Mouse (Mus musculus) skeletal muscle tissue, postnatal 0 days (tissue): ENCODE measurements around the gene Cep295. TPM values are rescaled to one million over a fixed set of nuclear protein-coding genes. Genes with fewer than 3 reads are reported as not detected.

Experiments used
- microRNA-seq, 2 experiments: library from miRNA; unstranded; fragments of <30 nt; microRNA quantifications; one replicate each; pipeline ENCODE4; 2016
- polyA plus RNA-seq: library from polyadenylated mRNA; unstranded; fragments of >200 nt; fragmentation: Nextera tagmentation; extraction: Ambion mirVana; gene quantifications from 2 replicates; pipeline ENCODE4 v1.2.1, GENCODE M21; 2015

Cep295 gene
- 4.0 and 4.2 TPM in 2 replicates for polyA plus RNA-seq

GRCm38 (mm10) chr9:15357484-15358275, at the start of gene Cep295:
Gene Cep295 (minus strand): TSS chr9:15357788.

GRCm38 (mm10) chr9:15306398-15307119, 51.0 kb downstream of the Cep295 start, which contains the start of gene 4931406C07Rik:
Gene 4931406C07Rik (minus strand): TSS chr9:15306448.

GRCm38 (mm10) chr9:15305503-15306397, 51.8 kb downstream of the Cep295 start, which contains the start of gene Taf1d:
Gene Taf1d (plus strand): TSS chr9:15306214.

GRCm38 (mm10) chr9:15279649-15280490, 77.7 kb downstream of the Cep295 start, which contains the start of gene Med17:
Gene Med17 (minus strand): TSS chr9:15279931.

Small RNAs within 50 kb of the gene (microRNA-seq; reads per million reads assigned to microRNA genes)
- gene Gm49349 (0 to 0.21 reads per million in 2 experiments), gene mmu-mir-7650 (0 reads per million in 2 experiments)

Other genes starting within 250 kb of the Cep295 start
- gene Hephl1, start 245.7 kb downstream of the Cep295 start, polyA plus RNA-seq: 0.31 and 0.35 TPM in 2 replicates
- 1.3 and 1.4 TPM in 2 replicates for gene Vstm5, start 118.7 kb downstream of the Cep295 start, polyA plus RNA-seq
- gene Med17, start 77.9 kb downstream of the Cep295 start, polyA plus RNA-seq: 15.7 and 17.7 TPM in 2 replicates
- gene Taf1d, start 51.6 kb downstream of the Cep295 start, polyA plus RNA-seq: 37.8 and 38.1 TPM in 2 replicates
- gene 4931406C07Rik, start 51.3 kb downstream of the Cep295 start, polyA plus RNA-seq: 7.4 and 8.7 TPM in 2 replicates
- gene Smco4, start 135.6 kb upstream of the Cep295 start, polyA plus RNA-seq: 1.3 and 1.5 TPM in 2 replicates